Mouse (Mus musculus): Measurements from ENCODE around the gene Adra1b.

Adra1b gene

DNA sequence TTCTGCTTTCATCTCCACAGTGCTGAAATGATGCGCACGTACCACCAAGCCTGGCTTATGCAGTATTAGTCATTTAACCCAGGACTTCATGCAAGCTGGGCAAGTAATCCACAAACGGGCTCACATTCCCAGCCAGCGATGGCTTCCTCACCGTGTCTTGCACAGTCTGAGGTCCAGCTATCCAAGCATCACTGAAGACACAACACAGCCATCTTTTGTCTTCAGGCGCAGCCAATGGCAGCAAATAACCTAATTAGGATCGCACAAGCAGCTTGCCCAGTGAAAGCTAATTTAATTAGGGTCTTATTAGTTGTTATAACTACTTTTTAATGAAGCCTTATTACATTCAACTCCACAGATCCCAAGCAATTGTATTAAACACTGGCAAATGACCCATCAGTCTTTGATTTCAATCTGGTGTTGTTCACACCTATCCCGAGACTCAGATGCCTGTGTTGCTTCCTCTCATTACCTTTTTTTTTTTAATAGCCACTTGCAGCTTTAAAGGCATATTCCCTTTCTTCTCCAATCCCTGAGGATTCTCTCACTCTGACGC, 83.6 kb downstream of the Adra1b start:
- DNase-seq = no peak

DNA sequence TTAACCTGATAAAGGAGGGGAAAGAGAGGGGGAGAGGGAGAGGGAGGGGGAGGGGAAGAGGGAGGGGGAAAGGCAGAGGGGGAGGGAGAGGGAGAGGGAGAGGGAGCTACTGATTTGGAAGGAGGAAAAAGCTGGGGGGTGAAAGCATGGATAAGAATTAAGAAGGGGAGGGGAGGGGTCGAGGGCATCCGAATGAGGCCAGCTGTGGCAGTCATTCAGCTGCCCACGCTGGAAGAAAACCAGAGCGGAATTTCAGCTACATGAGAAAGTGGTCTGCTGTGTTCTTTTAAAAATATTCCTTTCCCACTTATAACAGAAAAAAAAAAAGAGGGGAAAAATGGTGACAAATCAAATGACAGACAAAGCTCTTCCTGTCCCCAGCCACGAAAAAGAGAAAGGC, 88.5 kb downstream of the Adra1b start:
- no peak for DNase-seq

DNA sequence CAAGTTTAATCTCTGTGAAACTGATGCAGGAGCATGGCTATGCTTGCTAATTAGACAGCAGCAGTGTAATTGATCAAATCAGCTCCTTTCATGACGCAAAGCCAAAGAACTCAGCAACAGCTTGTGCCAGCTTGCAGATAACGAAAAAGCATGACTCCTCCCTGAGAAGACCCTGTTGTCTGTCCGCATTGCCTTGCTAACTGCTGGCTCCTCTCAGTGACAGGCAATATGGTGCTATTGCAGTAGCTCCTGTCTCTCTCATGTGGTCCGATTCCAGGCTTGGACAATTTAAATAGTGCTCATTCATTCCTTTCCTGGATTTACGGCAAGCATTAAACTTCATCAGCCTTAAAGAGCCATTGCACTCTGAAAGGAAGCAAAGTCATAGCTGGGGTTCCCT, 93.3 kb downstream of the Adra1b start:
- DNase-seq = no peak

DNA sequence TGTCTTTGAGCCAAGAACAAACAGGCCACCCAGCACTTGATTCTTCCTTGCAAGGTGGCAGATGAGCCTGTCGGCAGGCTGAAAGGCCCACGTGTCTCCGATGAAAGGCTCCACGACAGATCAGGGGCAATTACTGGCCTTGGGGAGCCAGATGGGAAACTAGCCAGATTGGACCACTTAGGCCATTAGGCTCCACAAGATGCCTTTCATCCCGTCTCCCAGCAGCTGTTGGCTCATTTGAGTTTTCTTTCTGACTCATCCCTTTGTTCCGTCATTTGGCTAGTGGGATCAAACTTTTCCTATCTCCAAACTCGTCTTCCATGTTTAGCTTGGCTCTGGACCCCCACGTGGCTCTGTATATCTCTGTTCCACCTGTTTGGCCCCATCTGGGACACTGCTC, 105.0 kb downstream of the Adra1b start:
- DNase-seq = no peak

DNA sequence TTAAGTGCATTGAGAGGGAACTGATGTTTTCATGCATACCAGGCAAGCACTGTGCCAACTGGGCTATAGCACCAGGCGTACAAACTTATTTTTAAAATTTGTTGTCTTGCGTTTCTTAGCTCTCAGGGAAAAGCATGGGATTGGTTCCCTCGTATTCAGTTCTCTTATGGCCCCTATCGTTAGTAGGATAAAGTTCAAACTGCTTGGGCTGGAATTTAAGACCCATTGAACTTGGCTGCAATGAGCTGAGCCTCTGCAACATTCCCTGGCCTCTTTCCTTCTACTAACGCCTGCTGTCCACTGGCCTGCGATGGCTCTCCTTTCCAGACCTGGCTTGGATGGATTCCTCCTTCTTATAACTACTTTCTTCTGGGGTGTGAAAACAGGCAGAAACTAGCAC, 110.6 kb downstream of the Adra1b start:
- DNase-seq = no peak

DNA sequence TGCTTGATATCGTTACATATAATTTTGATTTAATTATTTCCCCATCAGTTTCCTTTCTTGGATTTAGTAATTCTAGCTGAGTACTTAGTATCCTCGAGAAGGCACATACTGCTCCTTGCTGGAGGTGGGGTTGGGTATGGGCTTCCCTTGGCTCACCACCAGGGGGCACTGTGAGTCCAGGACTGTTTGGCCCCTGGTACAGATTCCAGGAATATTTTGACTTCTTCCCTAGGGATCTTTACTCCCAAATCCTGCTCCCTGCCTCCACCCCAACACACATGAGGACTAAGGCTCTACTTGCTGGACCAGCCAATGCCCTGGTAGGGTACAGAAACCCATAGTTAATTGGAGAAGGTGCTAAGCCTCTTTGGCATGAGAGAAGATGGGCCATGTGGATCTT, 117.2 kb downstream of the Adra1b start:
- DNase-seq = peak; percentile 60 to 61

DNA sequence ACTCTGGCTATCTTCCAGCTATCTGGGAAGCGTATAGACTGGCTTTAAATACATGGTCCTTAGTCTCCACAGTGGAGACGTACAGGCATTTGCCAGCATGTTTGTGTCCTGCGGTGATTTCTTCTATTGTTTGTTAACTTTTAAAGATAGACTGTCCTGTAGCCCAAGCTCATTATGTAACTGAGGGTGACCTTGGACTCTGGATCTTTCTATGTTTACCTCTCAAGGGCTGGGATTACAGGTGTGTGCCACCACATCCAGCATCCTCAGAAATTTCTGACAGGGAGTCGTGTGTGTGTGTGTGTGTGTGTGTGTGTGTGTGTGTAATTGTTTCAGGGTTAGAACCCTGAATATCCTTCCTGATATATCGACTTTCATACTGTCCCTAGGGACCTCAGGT, 117.9 kb downstream of the Adra1b start:
- no peak for DNase-seq

DNA sequence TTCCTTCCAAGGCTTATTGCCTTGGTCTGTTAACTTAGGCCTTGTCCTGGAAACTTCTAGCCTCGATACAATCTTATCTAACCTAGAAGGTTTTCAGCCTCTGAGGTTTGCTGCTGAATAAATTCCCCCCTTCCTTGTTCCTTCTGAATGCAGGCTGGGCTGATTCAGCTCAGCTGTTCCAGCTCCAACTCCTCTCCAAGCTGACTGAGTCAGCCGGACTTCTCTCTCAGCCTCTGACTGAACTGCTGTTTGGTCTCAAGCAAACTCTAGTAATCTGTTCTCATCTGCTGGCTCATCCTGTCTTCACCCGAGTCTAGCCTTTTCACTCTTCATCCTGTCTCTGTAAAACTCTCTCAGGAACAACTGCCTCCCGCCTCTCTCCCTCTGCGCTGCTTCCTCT, 121.5 kb downstream of the Adra1b start:
- DNase-seq = no peak

DNA sequence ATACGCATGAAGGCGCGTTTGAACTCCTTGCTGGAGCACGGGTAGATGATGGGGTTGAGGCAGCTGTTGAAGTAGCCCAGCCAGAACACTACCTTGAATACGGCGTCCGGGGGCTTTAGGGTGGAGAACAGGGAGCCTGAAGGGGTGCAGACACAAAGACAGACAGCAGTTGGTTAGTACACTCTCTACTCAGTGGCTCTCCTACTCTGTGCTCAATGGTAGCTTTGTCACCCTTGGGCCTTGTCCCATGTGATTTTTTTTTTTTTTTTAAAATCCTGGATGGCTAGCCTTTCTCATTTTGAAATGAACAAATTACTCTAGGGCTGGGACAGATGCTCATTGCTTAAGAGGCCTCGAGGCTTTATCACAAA, 124.7 kb downstream of the Adra1b start:
- DNase-seq = no peak

DNA sequence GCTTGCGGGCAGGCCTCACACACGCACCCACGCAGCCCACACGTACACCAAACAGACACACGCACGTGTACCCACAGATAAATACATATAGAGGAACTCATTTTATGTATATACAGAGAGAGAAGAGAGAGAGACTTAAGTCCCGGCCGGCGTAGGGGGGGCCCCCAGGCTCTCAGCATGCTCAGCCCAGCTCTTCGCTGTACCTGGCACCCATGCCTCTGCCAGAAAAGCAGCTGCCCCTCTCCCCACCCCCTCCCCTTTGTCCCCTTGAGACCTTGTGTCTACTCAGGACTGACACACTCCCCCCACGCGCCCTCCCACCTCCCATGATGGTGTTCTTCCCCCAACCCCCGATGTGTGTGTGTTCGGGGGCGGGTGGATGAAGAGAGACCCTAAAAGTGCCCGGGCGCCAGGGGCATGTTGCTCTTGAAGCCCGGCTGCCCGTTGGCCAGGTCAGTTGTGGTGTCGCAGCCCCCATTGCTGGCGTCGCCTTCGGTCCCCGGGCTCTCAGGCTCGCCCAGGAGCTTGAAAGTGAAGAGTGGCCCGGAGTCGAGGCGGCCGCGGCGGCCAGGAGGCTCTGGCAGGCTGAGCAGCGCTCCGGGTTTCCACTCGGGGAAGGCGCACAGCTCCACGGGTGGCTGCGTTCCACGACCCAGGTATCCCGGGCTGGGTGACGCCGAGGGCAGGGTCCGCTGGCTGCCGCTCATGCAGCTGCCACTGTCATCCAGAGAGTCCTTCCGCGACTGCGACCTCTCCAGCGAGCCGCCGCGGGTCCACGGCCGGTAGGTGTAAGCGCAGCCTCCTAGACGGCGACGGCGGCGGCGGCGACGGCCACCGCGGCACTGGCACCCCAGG, 125.3 kb downstream of the Adra1b start:
- peak; percentile 8 to 12 for DNase-seq

DNA sequence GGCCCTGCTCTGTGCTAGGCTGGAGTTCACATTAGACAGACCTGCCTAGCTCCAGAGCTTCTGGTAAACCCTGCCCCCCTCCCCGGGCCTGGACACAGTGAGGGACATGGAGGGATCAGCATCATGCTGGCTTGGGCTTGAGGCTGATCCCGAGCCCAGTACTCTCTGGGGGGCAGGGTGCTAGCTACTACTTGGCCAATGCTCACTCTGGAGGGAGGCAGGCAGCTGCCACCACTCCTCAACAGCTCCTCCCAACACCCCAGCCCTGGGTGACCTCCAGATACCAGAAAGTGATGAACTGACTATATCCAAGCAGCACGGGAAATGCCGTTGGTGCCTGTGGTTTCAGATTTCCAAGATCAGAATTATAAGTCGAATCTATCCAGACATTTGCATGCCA, 127.3 kb downstream of the Adra1b start:
- DNase-seq = no peak

DNA sequence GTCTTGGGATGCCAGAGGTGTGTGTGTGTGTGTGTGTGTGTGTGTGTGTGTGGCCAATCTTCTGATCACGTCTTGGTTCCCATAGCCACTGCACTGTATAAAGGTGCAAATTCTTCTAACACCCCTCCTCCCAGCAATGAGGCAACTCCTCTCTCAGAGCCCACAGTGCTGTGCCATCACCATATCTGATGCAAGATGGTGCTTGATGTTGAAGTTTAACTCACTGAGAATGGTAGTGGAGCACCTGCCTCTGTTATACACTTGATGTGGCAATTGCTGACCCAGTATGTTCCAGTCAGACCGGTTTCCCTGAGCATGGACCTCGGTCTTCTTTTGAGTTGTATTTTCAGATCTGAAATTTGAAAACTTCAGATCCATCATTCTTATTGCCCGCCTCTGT, 130.9 kb downstream of the Adra1b start:
- DNase-seq = no peak

DNA sequence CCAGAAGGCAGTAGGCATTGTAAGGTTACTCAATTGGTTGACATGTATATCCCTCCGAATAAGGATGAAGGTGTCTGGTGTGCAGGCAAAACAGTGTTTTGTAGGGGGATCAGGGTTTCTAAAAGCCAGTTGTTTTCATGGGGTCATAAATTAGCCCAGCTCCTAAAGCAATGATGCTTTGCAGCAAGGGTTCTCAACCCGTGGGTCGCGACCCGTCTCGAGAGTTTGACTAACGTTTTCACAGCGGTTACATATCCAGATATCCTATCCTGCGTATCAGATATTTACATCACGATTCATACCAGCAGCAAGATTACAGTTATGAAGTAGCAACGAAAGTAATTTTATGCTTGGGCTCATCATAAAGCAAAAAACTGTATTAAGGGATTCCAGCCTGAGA, 133.3 kb downstream of the Adra1b start:
- no peak for DNase-seq

DNA sequence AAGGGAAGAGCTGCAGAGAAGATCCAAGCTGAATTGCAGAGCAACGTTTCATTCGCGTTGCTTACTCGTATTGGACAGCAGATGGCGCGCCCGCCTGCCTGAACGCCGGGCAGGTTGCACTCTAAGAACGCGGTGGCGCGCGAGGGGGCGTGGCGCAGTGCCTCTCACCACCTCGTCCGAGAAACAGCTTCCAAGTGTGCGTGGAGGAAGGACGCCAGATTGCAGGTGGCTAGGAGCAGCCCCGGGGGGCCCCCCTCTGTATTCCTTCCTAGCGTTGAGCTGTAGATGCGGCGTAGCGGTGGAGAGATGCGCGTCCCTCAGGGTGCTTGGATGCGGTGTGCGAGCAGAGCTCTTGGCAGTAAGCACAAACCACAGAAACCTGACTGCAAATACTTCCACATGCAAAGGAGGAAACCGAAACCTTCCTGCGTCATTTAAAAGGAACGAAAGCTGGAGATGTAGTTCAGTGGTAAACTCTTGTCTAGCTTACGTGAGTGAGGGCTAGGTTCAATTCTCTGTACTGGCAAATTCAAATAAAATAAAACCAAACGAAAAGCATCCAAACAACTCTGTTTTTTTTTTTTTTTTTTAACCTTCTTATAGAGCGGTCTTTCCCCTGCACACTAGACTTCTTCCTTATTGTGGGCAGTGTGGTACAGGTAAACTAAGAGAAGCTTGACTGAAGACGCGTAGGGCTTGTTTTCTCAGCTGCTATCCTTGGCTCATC, 133.9 kb downstream of the Adra1b start:
- peak; percentile 84 for DNase-seq

DNA sequence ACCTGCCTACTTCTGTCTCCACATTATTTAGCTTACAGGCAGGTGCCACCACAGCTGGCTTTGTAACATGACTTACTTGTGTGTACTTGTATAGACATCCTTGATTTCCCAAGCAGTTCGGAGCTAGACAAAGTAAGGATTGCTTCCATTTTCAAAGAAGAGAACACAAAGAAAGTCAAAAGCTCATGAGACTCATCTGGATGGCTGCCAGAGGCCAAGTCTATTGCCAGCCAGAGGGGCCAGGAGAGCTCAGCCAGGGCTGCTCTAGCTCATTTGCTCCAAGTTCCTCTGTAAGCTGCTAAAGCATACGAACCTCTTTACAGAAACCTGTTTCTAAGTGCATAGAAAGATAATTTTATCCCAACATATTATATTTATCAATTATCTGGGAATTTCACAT, 142.6 kb downstream of the Adra1b start:
- no peak for DNase-seq

DNA sequence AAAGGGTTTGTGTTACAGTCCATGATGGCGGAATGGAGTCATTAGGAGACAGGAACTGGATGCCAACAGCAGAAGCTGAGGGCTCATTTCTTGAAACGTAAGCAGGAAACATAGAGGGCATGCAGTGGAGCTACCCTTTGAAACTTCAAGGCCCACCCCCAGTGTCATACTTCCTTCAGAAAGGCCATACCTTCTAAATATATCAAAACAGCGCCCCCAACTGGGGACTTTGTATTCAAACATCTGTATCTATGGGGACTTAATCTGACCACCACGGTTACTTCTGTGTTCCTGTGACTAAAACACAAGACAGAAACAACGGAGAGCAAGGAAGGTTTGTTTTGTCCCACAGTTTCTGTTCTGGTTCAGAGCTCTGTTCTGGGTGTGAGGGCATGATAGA, 145.6 kb downstream of the Adra1b start:
- peak; percentile 40 to 43 for DNase-seq

DNA sequence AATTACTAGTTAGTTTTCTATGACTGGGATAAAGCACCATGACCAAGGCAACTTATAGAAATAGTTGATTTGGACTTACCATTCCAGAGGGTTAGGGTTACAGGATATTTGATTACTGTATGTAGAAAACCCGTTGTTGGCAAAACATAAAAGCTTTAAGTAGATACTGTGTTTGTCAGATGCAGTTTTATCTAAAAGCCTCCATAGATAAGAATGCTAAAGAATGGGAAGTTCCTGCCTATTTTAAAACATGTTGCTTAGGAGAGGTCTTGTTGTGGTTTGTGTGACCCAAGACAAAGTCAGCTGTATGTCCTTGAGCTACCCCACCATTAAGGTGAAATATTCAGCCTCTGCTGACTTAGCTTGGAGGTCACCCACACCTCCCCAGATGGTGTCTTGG, 146.4 kb downstream of the Adra1b start:
- DNase-seq = no peak

DNA sequence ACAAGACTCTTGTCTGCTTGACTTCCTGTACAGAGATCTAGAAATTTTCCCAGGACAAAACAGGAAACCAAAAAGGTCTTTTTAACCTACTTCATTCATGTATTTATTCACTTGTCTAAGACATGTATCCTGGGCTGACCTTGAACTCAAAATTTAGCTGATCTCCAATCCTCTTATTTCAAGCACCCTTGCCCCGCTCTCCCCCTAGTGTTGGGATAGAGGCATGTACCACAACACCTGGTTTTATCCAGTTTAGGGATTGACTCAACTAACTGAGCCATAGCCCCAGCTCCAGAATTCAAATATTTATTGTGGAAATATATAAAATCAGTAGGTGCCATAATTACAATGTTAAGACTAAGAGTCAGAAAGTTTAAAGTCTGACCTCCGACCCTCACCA, 149.5 kb downstream of the Adra1b start:
- no peak for DNase-seq

DNA sequence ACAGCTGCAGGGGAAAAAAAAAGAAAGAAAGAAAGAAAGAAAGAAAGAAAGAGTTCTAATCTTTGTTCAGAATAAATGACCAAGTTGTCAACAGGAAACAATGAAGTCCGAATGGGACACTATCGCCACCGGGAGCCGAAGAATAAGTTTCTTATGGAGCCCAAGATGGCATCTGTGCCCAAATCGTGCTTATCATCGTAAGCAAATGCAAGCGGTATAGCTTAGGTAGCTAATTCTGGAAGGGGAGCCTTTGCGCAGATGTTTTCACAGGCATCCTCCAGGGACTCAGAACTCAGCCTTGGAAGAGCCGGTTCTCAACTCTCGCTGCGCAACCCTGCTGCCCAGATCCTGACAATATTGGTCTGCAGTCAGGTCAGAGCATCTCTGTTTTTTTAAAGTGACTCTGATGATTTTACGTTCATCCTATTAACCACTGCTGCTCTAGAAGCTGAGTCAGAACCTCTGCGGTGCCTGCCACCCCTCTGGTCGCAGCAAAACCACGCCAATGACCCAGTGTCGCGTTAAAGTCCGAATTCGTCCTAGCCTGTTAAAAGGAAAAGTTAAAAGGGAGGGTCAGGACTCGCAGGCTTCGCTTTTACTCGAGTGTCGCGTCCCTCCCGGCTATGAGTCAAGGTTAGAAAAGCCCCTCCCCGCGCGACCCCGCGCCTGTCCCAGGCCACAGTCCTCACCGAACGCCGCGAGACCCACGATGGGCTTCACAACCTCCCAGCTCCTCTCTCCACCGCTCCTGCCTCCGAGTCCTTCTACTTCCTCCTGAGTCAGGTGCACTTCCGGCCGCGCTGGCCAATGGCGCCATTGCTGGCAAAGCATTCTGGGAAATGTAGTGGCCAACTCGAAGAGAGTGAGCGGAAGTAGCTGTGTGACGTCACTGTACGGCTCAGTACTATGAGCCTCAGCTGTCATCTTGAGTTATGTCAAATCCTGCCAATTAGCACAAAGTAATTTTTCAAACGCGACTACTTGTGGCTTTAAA, 153.5 kb downstream of the Adra1b start, which contains the start of gene Ttc1:
Gene Ttc1 (minus strand): TSS at position 776 of the 994 bp plus-strand sequence.
- DNase-seq = peak; percentile 93 to 94

DNA sequence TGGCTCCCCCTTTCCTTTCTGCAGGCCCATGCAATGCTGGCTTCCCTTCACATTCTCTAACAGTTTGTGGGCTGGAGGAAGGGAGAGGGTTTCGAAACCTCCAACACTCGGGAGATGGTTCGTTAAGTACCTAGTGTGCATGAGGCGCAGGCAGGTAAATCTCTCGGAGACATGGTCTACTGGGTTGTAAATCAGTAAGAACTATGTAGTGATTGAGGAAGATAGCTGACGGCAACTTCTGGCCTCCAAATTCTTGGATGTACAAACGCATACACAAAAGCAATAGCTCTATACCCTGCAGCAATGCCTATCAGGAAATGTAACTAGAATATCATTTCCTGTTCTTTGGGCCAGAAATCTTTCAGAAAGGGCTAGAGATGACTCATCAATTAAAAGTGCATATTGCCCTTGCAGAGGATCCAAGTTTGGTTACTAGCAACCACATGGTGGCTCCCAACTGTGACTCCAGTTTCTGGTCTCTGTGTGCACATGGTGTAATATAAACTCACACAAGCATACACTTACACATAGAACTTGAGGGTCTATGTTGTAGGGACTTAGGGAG, 172.2 kb downstream of the Adra1b start:
- DNase-seq = no peak

DNA sequence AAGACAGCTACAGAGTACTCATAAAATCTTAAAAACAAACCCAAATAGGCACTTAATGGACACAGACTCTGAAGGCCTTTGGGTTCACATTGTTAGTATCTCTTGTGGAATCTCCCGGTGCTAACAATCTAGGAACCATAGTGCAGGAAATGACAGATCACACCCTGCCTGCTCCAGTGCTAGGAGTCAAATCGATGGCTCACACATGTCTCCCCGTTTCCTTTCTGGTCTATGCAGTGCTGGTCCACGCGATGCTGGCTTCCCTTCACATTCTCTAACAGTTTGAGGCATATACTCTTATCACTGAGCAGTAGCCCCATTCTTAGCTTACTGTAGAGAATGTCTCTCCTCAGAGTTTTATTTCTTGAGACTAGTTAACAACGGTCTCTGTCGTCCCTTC, 173.2 kb downstream of the Adra1b start:
- no peak for DNase-seq
